Mouse (Mus musculus) ES-E14 (cell line): ENCODE measurements around the gene Pign. TPM values are rescaled to one million over a fixed set of nuclear protein-coding genes. Genes with fewer than 3 reads are reported as not detected.

Experiments
- DNase-seq: peaks from one replicate; pipeline ENCODE4 v3.0.0-alpha.2; 2013; ENCODE audit warnings: low read depth, low spot score
- H3K27ac ChIP-seq: 2 replicates; pipeline ENCODE4 v1.5.1; 2012; ENCODE audit warnings: low read depth, mild to moderate bottlenecking, low read length, moderate library complexity, mixed read lengths; ENCODE audit not compliant: poor library complexity, insufficient read depth, severe bottlenecking
- H3K36me3 ChIP-seq: 2 replicates; pipeline ENCODE4 v1.6.1; 2012; ENCODE audit warnings: mild to moderate bottlenecking, low read length, moderate library complexity, mixed read lengths; ENCODE audit not compliant: control insufficient read depth, poor library complexity, insufficient read depth, severe bottlenecking
- H3K4me1 ChIP-seq, 2 experiments: fragments of 150-350 bp in 1 of 2; sonication (generic) in 1 of 2; 2 replicates each; pipeline ENCODE4 v1.6.1; 2012; ENCODE audit warnings: low read length in 2 of 2, mild to moderate bottlenecking in 1 of 2, mixed read lengths in 1 of 2; ENCODE audit not compliant: control insufficient read depth in 2 of 2, insufficient read depth in 2 of 2, poor library complexity in 1 of 2
- H3K4me3 ChIP-seq, 2 experiments: fragments of 150-350 bp in 1 of 2; sonication (generic) in 1 of 2; 2 replicates each; pipeline ENCODE4 v1.5.1; 2012; ENCODE audit warnings: low read length in 2 of 2, low read depth in 1 of 2, mild to moderate bottlenecking in 1 of 2, mixed read lengths in 1 of 2; ENCODE audit not compliant: insufficient read depth in 1 of 2, poor library complexity in 1 of 2, severe bottlenecking in 1 of 2
- H3K9ac ChIP-seq: 2 replicates; pipeline ENCODE4 v1.6.1; 2012; ENCODE audit warnings: low read depth, mild to moderate bottlenecking, low read length, mixed read lengths; ENCODE audit not compliant: poor library complexity, insufficient read depth, severe bottlenecking
- H3K9me3 ChIP-seq: fragments of 150-350 bp; sonication (generic); 2 replicates; pipeline ENCODE4 v1.6.1; 2012; ENCODE audit warnings: low read depth, mild to moderate bottlenecking, low read length; ENCODE audit not compliant: control insufficient read depth, insufficient read depth
- CHD2 ChIP-seq: IDR thresholded peaks from 2 replicates; pipeline ENCODE4 v1.6.1; 2014; ENCODE audit warnings: mild to moderate bottlenecking, low read depth, low read length, inconsistent platforms
- HCFC1 ChIP-seq: IDR thresholded peaks from 2 replicates; pipeline ENCODE4 v1.6.1; 2012; ENCODE audit warnings: low read length, inconsistent platforms, borderline replicate concordance; ENCODE audit not compliant: insufficient read depth
- MAFK ChIP-seq: IDR thresholded peaks from 2 replicates; pipeline ENCODE4 v1.6.1; 2014; ENCODE audit warnings: mild to moderate bottlenecking, low read depth, low read length, inconsistent platforms; ENCODE audit not compliant: insufficient read depth
- ZC3H11A ChIP-seq: IDR thresholded peaks from 2 replicates; pipeline ENCODE4 v1.6.1; 2012; ENCODE audit warnings: low read depth, mild to moderate bottlenecking, inconsistent platforms, low read length, borderline replicate concordance
- ZNF384 ChIP-seq: IDR thresholded peaks from 2 replicates; pipeline ENCODE4 v1.6.1; 2012; ENCODE audit warnings: low read depth, low read length, inconsistent platforms
- in situ Hi-C, 2 experiments: fragments of 600-800 bp; cut with MboI; formaldehyde crosslinking; loops; one replicate each; pipeline ENCODE4 v1.15.1; 2025; ENCODE audit warnings: low sequenced_read_pairs in 2 of 2, inconsistent platforms in 1 of 2; ENCODE audit not compliant: unreplicated experiment in 2 of 2
- total RNA-seq: library from RNA; depleted of rRNA; stranded (reverse); fragments of 300-350 nt; gene quantifications from 2 replicates; pipeline ENCODE4 v1.2.3, GENCODE M21; 2012

Gene Pign
- total RNA-seq, 1 experiment: 52.8 TPM

DNA sequence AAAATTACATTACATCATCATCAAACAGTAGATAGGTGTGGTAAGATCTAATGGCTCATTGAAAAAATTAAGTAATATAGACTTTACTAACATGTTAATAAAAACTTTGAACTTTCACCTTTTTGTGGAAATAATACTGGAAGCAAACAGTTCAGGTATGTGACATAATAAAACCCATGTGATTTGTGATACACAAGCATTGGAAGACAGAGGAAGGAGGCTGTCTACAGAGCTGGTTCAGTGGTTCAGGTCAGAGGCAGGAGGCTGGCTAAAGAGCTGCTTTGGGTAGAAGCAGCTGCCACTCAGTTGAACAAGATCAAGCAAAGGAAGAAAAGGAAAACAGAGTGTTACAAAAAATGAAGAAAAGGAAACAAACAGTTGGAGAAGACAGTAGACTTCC is 107.4 kb downstream of the Pign start:
- Histone ChIP-seq H3K27ac (no peak overlapping the region), H3K9me3 (no peaks in the 10 kb centered on the region), H3K4me3 (no peak overlapping the region), H3K36me3 (no peaks in the 10 kb centered on the region), H3K4me1 (peaks cover 0 to 3% of the 10 kb centered on the region in 2 experiments; a peak in 1 of 4 replicates), H3K9ac (no peak overlapping the region)
- in situ Hi-C loops: no loop called here
- DNase-seq: no peak
- no peak for TF ChIP-seq HCFC1
- no peak for TF ChIP-seq ZC3H11A
- TF ChIP-seq CHD2: no peak
- no peak for TF ChIP-seq MAFK
- no peak for TF ChIP-seq ZNF384

DNA sequence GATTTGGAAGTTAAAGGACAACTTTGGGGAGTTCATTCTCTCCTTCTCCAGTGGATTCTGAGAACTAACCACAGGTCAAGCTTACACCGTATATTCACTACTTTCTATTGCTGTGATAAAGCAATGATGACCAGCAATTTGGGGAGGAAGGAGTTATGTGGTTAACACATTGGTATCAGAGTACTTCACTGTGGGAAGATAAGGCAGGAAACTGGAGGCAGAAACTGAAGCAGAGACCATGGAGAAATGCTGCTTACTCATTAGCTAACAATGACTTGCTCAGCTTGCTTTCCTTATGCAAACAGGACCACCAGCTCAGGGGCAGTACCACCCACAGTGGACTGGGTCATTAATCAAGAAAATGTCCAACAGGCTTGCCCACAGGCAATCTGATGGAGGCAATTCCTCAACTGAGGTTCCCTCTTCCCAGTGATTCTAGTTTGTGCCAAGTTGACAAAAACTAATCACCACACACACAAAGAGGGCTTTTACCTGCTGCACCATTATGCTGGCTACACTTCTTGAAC is 108.2 kb downstream of the Pign start:
- Histone ChIP-seq H3K4me1 (peaks cover 0 to 3% of the 10 kb centered on the region in 2 experiments; a peak in 1 of 4 replicates), H3K4me3 (no peak overlapping the region), H3K9me3 (no peaks in the 10 kb centered on the region), H3K36me3 (no peaks in the 10 kb centered on the region), H3K27ac (no peak overlapping the region), H3K9ac (no peak overlapping the region)
- in situ Hi-C loops: no loop called here
- no peak for TF ChIP-seq ZNF384
- TF ChIP-seq MAFK: no peak
- no peak for TF ChIP-seq HCFC1
- no peak for TF ChIP-seq ZC3H11A
- TF ChIP-seq CHD2: no peak
- no peak for DNase-seq

DNA sequence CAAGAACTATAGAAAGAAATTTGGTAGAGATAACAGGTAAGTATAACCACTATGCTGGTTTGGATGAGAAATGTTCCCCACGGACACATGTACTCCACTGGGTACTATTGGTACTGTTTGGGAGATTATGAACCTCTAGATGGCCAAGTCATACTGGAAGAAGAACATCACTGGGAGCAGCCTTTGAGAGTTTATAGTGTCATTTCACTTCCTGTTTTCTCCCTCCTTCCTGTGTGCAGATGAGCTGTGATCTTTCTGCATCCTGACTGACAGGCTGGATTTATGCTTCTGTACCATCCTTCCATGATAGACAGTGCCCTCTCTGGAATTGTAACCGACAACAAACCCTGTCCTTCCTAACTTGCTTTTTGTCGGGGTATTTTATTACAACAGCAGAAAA is 110.3 kb downstream of the Pign start:
- H3K4me1 ChIP-seq: peaks cover 0 to 3% of the 10 kb centered on the region in 2 experiments; a peak in 1 of 4 replicates
- in situ Hi-C loops: no loop called here

DNA sequence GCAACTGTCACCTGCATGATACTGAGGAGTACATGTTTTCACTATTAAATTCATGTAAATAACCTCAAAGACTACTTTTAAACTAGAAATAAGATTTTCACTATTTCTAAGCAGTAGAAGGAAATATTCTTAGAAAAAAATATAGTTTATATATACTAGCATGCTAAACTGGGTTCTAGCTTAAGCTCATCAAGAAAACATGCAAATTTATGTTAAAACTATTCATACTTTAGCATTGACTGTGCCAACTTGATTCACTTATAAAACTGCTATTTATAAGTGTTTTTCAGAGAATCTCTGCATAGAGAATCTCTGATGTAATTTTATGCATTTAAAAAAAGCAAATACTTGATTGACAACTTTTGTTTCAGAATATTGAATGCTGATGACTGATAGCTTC is 113.3 kb downstream of the Pign start:
- Histone ChIP-seq H3K27ac (no peak overlapping the region), H3K4me1 (peaks cover 0 to under 1% of the 10 kb centered on the region in 2 experiments; a peak in 1 of 4 replicates), H3K4me3 (no peak overlapping the region), H3K9me3 (no peaks in the 10 kb centered on the region), H3K36me3 (no peaks in the 10 kb centered on the region), H3K9ac (no peak overlapping the region)
- TF ChIP-seq HCFC1 (no peak), ZNF384 (no peak), ZC3H11A (no peak), CHD2 (no peak), MAFK (no peak)
- in situ Hi-C loops: no loop called here
- no peak for DNase-seq

More for the DNA sequence above, 110.3 kb downstream of the Pign start:
- H3K9me3 ChIP-seq: no peaks in the 10 kb centered on the region
- no peak overlapping the region for H3K4me3 ChIP-seq
- TF ChIP-seq CHD2: no peak
- no peak for TF ChIP-seq HCFC1
- no peak for TF ChIP-seq ZC3H11A
- TF ChIP-seq ZNF384: no peak
- no peak for TF ChIP-seq MAFK
- no peak overlapping the region for H3K27ac ChIP-seq
- no peak for DNase-seq
- no peaks in the 10 kb centered on the region for H3K36me3 ChIP-seq
- H3K9ac ChIP-seq: no peak overlapping the region

DNA sequence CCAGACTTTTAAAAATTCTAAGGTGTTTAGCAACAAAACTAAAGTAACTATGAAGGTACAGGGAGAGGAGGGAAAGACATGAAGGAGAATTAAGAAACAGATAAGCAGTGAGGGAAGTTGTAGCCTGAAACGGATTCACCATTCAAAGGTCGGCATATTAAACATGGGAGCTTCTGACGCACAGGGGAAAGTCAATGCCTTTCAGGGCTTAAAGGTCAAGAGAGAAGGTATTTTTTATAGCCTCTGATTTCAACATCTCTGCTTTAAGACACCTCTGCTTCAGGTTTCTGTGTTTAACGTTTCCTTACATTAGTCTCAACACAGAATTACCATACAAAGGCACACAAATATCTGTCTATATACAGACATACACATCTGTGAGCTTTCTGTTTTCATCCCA is 113.8 kb downstream of the Pign start:
- no peaks in the 10 kb centered on the region for H3K36me3 ChIP-seq
- no peak overlapping the region for H3K4me3 ChIP-seq
- H3K9ac ChIP-seq: no peak overlapping the region
- in situ Hi-C loops: no loop called here
- DNase-seq: no peak
- H3K27ac ChIP-seq: no peak overlapping the region
- TF ChIP-seq MAFK: no peak
- no peak for TF ChIP-seq ZC3H11A
- TF ChIP-seq HCFC1: no peak
- TF ChIP-seq CHD2: no peak
- TF ChIP-seq ZNF384: no peak
- H3K9me3 ChIP-seq: no peaks in the 10 kb centered on the region
- H3K4me1 ChIP-seq: no peaks in the 10 kb centered on the region
